Mouse (Mus musculus) midbrain, embryonic 11.5 days (tissue): Measurements from ENCODE around the gene Lrp1. TPM values are rescaled to one million over a fixed set of nuclear protein-coding genes. Genes with fewer than 3 reads are reported as not detected.

ENCODE experiments used
- ATAC-seq: fragments of 200-750 bp; cut with Nextera tagmentation; 2 replicates; pipeline ENCODE4 v1.8.0; 2017; ENCODE audit warnings: moderate TSS enrichment, moderate library complexity; ENCODE audit not compliant: low FRiP score
- DNase-seq: peaks from one replicate; pipeline ENCODE4 v3.0.0; 2015; ENCODE audit warnings: low spot score; ENCODE audit errors: missing footprints
- H3K27ac ChIP-seq: fragments of 300-500 bp; sonication (generic); 2 replicates; pipeline ENCODE4 v1.5.1; 2014; ENCODE audit warnings: low read depth, low read length
- H3K27me3 ChIP-seq: fragments of 300-500 bp; sonication (generic); 2 replicates; pipeline ENCODE4 v1.6.1; 2014; ENCODE audit warnings: mild to moderate bottlenecking, low read length, moderate library complexity, mixed read lengths; ENCODE audit not compliant: control insufficient read depth, insufficient read depth
- H3K36me3 ChIP-seq: fragments of 300-500 bp; sonication (generic); 2 replicates; pipeline ENCODE4 v1.6.1; 2014; ENCODE audit warnings: mild to moderate bottlenecking, low read length, moderate library complexity, mixed read lengths; ENCODE audit not compliant: control insufficient read depth, insufficient read depth
- H3K4me1 ChIP-seq: fragments of 300-500 bp; sonication (generic); 2 replicates; pipeline ENCODE4 v1.6.1; 2014; ENCODE audit warnings: low read length; ENCODE audit not compliant: control insufficient read depth, insufficient read depth
- H3K4me2 ChIP-seq: fragments of 300-500 bp; sonication (generic); 2 replicates; pipeline ENCODE4 v1.6.1; 2014; ENCODE audit warnings: mild to moderate bottlenecking, moderate library complexity
- H3K4me3 ChIP-seq: fragments of 300-500 bp; sonication (generic); 2 replicates; pipeline ENCODE4 v1.5.1; 2014; ENCODE audit warnings: low read depth, low read length
- H3K9ac ChIP-seq: fragments of 300-500 bp; sonication (generic); 2 replicates; pipeline ENCODE4 v1.6.1; 2014; ENCODE audit warnings: low read length
- H3K9me3 ChIP-seq: fragments of 300-500 bp; sonication (generic); 2 replicates; pipeline ENCODE4 v1.6.1; 2016; ENCODE audit warnings: low read length; ENCODE audit not compliant: control insufficient read depth
- WGBS: fragments of 180-500 bp; shearing (Covaris S2); extraction: QIAGEN DNeasy Blood & Tissue Kit; methylation state at CpG from one replicate; pipeline ENCODE4 v1.1.7; 2014; 5-methylcytosine and 5-hydroxymethylcytosine counted together
- polyA plus RNA-seq: library from polyadenylated mRNA; unstranded; fragments of >200 nt; fragmentation: Nextera tagmentation; extraction: Ambion mirVana; gene quantifications from 2 replicates; pipeline ENCODE4 v1.2.1, GENCODE M21; 2014

Gene Lrp1
- polyA plus RNA-seq, 1 experiment from 2014 or later = 58.8 TPM

DNA sequence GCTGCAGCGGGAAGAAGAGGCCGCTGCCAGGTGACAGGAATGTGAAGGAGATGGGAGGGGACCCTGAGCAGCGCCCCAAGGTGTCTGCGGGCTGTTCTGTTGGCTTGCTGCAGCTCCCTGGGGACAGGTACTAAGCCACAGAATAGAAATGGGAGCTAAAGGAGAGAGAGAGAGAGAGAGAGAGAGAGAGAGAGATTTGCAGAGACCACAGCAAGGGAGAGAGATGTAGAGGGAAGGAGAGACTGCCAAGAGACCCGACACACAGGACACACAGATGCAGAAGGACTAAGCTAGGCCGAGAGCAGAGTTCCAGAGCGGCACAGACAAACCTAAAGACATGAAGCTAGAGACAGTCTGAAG, 108.7 kb downstream of the Lrp1 start:
- 4% methylated on average over 7 of the region's 7 CpGs for WGBS
- ATAC-seq (no peak), DNase-seq (no peak)
- peak overlapping the region; percentile 34 for H3K4me3 ChIP-seq
- H3K9ac ChIP-seq = peak overlapping the region; percentile 62
- peaks cover 75% of the 10 kb centered on the region for H3K4me1 ChIP-seq
- peak overlapping the region; percentile 72 for H3K4me2 ChIP-seq
- H3K27me3 ChIP-seq = peaks cover 60% of the 10 kb centered on the region
- H3K36me3 ChIP-seq = no peaks in the 10 kb centered on the region
- no peaks in the 10 kb centered on the region for H3K9me3 ChIP-seq
- peak overlapping the region; percentile 62 for H3K27ac ChIP-seq

DNA sequence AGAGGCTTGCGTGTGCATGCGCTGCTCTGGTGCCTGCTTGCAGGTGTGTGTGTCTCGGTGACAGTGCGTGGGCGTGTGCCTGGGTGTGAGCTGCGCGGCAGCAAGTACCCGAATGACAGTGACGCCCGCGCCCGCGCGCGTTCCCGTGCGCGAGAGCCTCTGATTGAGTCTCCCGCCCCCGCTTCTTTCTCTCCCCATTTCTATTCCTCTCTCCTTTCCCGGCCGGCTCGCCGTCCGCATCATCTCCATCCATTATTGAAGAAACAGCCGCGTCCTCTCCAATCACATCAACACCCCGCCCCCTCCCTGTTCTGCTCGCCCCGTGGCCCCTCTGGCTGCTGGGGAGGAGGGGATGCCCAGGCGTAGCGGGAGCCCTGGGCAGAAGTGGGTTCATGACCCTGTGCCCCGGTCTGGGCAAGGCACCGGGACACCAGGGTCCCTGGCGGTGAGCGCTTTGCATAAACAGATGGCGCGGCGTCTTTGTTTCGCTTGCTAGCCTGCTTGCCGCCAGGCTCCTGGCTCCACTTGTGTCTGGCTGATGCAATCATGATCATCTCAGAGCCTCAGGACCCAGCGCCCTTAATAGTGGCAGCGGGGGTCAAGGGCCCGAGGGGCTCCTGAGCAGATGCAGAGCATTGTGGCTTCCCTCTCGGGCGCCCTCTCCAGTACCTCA, 109.2 kb downstream of the Lrp1 start:
- peak overlapping the region; percentile 72 for H3K4me2 ChIP-seq
- peak overlapping the region; percentile 34 for H3K4me3 ChIP-seq
- H3K27me3 ChIP-seq = peaks cover 60% of the 10 kb centered on the region
- DNase-seq (peak; percentile 94), ATAC-seq (peak; percentile 10)
- under 1% methylated on average over 43 of the region's 46 CpGs for WGBS
- no peaks in the 10 kb centered on the region for H3K36me3 ChIP-seq
- peak overlapping the region; percentile 62 for H3K9ac ChIP-seq
- peaks cover 70% of the 10 kb centered on the region for H3K4me1 ChIP-seq
- H3K9me3 ChIP-seq = no peaks in the 10 kb centered on the region
- peak overlapping the region; percentile 62 for H3K27ac ChIP-seq

DNA sequence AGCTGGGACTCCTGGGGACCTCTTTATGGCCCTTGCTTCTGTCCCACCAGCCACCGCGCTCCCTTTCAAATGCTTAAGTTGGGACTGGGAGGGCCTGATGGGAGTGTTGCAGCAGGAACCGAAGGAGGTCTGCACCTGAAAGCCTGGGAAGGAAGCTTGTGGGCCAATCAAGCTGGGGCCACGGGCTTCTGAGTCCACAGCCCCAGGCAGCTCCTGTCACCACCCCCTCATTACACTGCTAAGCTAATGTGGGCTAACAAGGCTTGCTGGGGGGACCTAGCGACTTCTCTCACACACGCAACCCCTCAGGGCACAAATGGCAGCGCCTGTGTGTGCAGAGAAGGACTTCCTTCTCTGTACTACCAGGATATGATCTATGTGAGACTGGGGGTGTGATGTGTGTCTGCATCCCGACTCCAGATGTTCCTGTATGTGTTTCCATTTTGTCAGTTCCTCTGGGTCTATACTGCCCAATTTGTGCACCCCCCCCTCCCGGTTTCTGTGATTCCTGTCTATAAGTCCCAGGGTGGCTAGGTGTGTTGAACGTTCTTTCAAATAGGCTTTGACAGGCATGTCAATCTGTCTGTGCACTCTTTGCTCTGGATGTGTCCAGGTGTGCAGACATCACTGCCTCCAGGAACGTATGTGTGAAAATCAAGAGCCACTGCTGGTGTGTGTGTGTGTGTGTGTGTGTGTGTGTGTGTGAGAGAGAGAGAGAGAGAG, 109.9 kb downstream of the Lrp1 start:
- peak overlapping the region; percentile 22 for H3K27ac ChIP-seq
- H3K9ac ChIP-seq = peak overlapping the region; percentile 62
- H3K9me3 ChIP-seq = no peaks in the 10 kb centered on the region
- peak overlapping the region; percentile 34; the same call in 1 of the 2 replicates for H3K4me3 ChIP-seq
- H3K27me3 ChIP-seq = peaks cover 60% of the 10 kb centered on the region
- peak; percentile 89 for DNase-seq
- H3K4me2 ChIP-seq = peak overlapping the region; percentile 72
- H3K4me1 ChIP-seq = peaks cover 63% of the 10 kb centered on the region
- no peak for ATAC-seq
- 7% methylated on average over 11 of the region's 11 CpGs for WGBS
- no peaks in the 10 kb centered on the region for H3K36me3 ChIP-seq

DNA sequence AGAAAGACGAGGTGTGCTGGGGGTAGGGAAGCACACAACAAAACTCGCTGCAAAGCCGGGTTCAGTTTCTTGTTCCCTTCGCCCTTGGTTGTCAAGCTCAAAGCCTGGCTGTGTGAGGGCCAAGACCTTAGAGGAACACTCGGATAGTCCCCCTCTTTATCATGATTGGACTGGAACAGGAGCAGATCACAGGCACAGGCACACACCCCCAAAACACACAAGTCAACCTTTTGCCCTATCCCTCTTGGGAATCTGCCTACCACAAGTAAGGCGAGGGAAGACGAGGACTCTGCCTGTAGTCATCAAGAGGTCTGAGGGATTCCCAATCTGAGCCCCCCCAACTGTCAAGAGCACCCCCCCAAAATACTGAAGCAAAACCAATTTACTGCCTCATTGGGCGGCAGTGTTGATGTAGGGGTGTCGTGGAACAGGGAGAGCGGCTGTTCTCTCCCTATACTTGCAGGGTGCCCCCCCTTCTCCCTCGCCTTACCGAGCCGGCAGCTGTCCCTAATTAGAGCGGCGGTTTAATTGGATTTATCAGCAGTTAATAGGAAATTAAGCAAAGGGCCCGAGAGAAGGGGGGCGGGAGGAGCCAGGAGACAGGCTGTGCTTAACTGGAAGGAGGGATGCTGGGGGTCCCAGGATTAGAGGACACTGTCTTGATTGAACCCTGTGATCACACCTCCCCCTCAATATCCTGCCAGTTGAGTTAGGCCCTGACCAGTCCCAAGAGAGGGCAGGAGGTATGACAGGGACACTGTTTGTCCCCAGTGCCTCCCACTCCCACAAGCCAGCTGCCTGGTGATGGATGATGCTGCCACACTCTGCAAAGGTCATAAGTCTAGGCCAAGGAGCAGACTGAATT, 110.9 kb downstream of the Lrp1 start:
- ATAC-seq (no peak), DNase-seq (peak; percentile 89)
- Histone ChIP-seq H3K9ac (0 out of 2 replicates have a peak overlapping the region, but pooled peaks have one; percentile 4), H3K27me3 (peaks cover 58% of the 10 kb centered on the region), H3K9me3 (no peaks in the 10 kb centered on the region), H3K4me2 (peak overlapping the region; percentile 66), H3K27ac (peak overlapping the region; percentile 48), H3K4me3 (peak overlapping the region; percentile 40), H3K36me3 (no peaks in the 10 kb centered on the region), H3K4me1 (peaks cover 53% of the 10 kb centered on the region)
- WGBS = 4% methylated on average over 17 of the region's 17 CpGs

DNA sequence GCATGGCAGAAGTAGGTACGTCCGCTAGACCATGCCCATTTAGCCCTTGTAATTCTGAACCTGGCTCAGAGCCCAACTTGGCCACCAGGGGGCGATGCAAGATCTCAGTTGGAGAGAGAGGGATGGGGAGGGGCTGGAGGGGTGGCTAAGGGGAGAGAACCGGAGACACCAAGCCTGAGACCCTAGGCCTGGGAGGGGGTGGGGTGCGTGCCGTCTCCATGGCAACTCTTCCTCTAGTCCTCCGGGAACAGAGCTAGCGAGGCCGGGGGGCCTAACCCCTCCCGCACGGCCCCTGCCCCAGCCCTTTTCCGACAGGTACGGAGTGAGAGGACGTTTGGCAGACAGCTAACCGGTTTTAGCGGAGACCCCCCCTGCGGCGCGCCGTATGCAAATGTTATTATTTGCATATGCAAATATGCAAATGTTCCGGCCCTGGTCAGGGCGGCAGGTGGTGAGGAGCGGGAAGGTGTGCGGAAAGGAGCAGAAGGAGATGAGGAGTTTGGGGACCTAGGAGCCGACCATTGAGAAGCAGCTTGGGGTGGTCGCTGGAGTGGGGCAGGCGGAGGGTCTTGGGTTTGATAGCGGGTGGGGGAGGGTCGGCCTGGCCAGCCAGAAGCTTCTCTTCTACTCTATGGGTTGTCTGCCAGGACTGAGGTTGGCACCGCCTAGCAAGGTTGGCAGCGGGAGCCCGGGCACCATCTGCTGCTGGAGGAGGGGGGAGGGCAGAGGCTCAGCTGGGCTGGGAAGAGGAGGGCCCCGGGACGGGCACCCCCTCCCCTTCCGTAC, 111.7 kb downstream of the Lrp1 start:
- under 1% methylated on average over 35 of the region's 35 CpGs for WGBS
- ATAC-seq = peak; percentile 75
- Histone ChIP-seq H3K4me3 (peak overlapping the region; percentile 40), H3K36me3 (no peaks in the 10 kb centered on the region), H3K4me1 (peaks cover 46% of the 10 kb centered on the region), H3K9me3 (no peaks in the 10 kb centered on the region), H3K27ac (peak overlapping the region; percentile 48), H3K27me3 (peaks cover 50% of the 10 kb centered on the region), H3K4me2 (peak overlapping the region; percentile 66), H3K9ac (peak overlapping the region; percentile 48)
- peak; percentile 100 for DNase-seq

DNA sequence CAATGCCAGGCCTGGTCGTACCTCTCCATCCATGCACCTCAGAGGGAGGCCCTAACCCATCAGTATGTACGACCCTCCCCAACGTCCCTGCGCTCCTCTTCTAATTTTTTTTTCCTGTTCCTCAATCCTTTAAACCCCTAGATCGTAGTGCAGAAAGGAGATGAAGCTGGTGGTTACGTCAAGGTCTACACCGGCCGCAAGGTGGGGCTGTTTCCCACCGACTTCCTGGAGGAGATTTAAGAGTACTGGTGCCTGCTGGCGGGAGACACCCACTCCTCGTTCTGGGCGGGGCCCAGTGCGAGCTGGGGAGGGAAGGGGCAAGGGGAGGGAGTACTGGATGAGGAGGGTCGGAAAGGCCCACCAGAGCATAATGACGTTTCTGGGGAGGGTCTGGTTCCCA, 112.7 kb downstream of the Lrp1 start:
- peaks cover 40% of the 10 kb centered on the region for H3K27me3 ChIP-seq
- H3K36me3 ChIP-seq = no peaks in the 10 kb centered on the region
- no peak for ATAC-seq
- peak overlapping the region; percentile 66 for H3K4me2 ChIP-seq
- 1% methylated on average over 15 of the region's 15 CpGs for WGBS
- no peak overlapping the region for H3K4me3 ChIP-seq
- H3K9me3 ChIP-seq = no peaks in the 10 kb centered on the region
- peaks cover 36% of the 10 kb centered on the region for H3K4me1 ChIP-seq
- peak; percentile 98 for DNase-seq
- H3K27ac ChIP-seq = no peak overlapping the region
- H3K9ac ChIP-seq = no peak overlapping the region; the same call in 1 of the 2 replicates

DNA sequence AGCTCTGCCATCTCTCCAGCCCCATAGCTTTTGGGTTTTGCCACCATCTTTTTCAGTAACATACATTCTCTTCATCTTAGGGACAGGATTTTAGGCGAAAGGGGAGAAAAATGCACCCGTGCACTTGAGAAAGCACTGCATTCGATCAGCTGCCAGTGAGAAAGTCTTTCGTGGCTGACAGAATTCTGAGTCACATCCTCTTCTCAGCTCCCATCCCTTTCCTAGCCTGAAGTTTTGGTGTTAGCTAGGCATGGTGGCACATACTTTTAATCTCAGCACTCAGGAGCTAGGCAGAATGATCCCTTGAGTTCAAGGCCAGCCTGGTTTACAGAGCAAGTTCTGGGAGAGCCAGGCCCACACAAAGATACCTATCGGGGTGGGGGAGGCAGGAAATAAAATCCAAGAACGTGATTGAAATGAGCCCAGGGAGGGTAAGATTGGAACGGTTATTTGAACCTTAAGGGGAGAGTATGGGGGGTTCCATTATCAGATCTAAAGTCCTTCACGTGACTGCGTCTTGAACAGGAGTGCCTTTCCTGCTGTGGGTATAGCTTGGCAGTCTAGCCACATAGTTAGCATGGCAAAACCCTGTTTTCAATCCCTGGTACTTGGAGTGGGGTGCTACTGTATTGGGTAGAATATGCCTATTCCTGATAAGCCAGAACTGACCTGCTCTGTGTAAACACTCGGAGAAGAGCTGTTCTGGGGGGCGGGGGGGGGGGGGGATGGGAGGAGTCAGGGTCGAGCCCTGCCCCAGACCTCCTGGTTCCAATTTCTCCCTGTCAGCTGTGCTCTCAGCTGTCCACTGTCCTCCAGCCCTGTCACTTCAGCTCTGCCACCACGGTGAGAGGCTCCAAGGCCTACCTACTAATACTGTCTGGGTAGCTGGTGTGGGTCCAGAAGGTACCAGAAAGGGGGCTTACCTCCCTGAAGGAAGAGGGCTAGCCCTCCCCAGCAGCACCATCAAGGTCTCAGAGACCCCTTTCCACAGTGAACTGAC, 119.8 kb downstream of the Lrp1 start, which contains the start of gene Stac3:
Gene Stac3, plus strand, starts transcription at position 793 of the 1,000 bp plus-strand sequence.
- 84% methylated on average over 13 of the region's 13 CpGs for WGBS
- H3K9me3 ChIP-seq = no peaks in the 10 kb centered on the region
- no peak within 1 kb of the TSS for H3K4me3 ChIP-seq
- no peak within 1 kb of the TSS for H3K27ac ChIP-seq
- ATAC-seq = no peak
- H3K4me2 ChIP-seq = no peak within 1 kb of the TSS
- peaks cover 4% of the 10 kb centered on the region for H3K36me3 ChIP-seq
- no peaks in the 10 kb centered on the region for H3K4me1 ChIP-seq
- H3K27me3 ChIP-seq = no peaks in the 10 kb centered on the region; the same call in 1 of the 2 replicates
- DNase-seq = peak; percentile 17
- H3K9ac ChIP-seq = no peak within 1 kb of the TSS
